8 mouse cellular contexts compared by ENCODE assay signal in the genomic region with DNA sequence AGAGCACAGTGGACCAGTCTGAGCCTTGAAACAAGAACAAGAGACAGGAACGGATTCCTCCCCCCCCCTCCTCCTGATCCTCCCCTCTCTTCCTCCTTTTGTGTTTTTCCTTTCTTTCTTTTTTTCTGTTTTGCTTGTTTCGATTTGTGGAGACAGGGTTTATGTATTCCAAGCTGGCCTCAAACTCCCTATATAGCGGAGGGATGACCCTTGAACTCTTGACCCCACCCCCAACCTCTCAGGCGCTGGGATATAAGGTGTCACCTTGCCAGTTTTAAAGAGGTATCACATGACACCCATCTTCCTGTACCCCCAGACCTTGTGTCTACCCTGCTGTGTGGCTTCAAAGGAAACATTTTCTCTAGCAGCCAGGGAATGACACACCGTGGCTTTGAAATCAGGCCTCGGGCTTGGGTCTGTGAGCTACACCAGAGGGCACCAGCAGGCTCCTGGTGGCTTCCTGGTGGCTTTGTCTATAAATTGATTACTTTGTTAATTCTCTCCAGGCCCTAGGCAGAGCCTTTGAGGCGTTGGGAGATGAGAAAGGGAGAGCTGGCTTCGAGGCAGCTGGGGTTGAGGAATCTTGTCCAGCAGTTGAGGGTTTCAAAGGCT. TPM values are rescaled to one million over a fixed set of nuclear protein-coding genes. Genes with fewer than 3 reads are reported as not detected.
A peak's percentile ranks its signal among the peaks of the same experiment; 100 is the strongest.
DNase-seq lines count a peak whose midpoint lies in the region; ATAC-seq lines count a peak whose summit lies in the region.

No protein-coding gene starts in this region.

- peak overlapping the region; percentile 44 for H3K9ac ChIP-seq in lung, embryonic 16.5 days (ENCODE audit: low read length)
- no peak overlapping the region for H3K9ac ChIP-seq in embryonic facial prominence, embryonic 15.5 days
- peak overlapping the region; percentile 47; the same call in 1 of the 2 replicates for H3K9ac ChIP-seq in intestine, embryonic 16.5 days (ENCODE audit: low read depth, low read length)
- H3K9ac ChIP-seq in stomach, embryonic 15.5 days, result no peak overlapping the region

- no peaks in the 10 kb centered on the region for H3K36me3 ChIP-seq in lung, embryonic 16.5 days (ENCODE audit: control insufficient read depth, insufficient read depth, low read length)
- H3K36me3 ChIP-seq in embryonic facial prominence, embryonic 15.5 days, result no peaks in the 10 kb centered on the region
- no peaks in the 10 kb centered on the region for H3K36me3 ChIP-seq in intestine, embryonic 16.5 days (ENCODE audit: control insufficient read depth, insufficient read depth, low read length)
- H3K36me3 ChIP-seq in stomach, embryonic 15.5 days, result no peaks in the 10 kb centered on the region

- no peaks in the 10 kb centered on the region for H3K27me3 ChIP-seq in lung, embryonic 16.5 days (ENCODE audit: control insufficient read depth, insufficient read depth, low read depth, low read length)
- H3K27me3 ChIP-seq in embryonic facial prominence, embryonic 15.5 days, result no peaks in the 10 kb centered on the region
- no peaks in the 10 kb centered on the region for H3K27me3 ChIP-seq in intestine, embryonic 16.5 days (replicated peaks; ENCODE audit: control insufficient read depth, insufficient read depth, low read length)
- H3K27me3 ChIP-seq in stomach, embryonic 15.5 days (replicated peaks), result no peaks in the 10 kb centered on the region

- H3K4me1 ChIP-seq in lung, embryonic 16.5 days (replicated peaks; ENCODE audit: control insufficient read depth, insufficient read depth, low read length), result peaks cover 33% of the 10 kb centered on the region
- H3K4me1 ChIP-seq in embryonic facial prominence, embryonic 15.5 days, result peaks cover 46% of the 10 kb centered on the region
- H3K4me1 ChIP-seq in intestine, embryonic 16.5 days (ENCODE audit: control insufficient read depth, insufficient read depth, low read length), result peaks cover 31% of the 10 kb centered on the region
- H3K4me1 ChIP-seq in stomach, embryonic 15.5 days, result peaks cover 42% of the 10 kb centered on the region

- no peaks in the 10 kb centered on the region; the same call in 1 of the 2 replicates for H3K9me3 ChIP-seq in lung, embryonic 16.5 days (ENCODE audit: control insufficient read depth, low read length)
- no peaks in the 10 kb centered on the region for H3K9me3 ChIP-seq in embryonic facial prominence, embryonic 15.5 days (replicated peaks)
- H3K9me3 ChIP-seq in intestine, embryonic 16.5 days (ENCODE audit: control insufficient read depth, low read length), result no peaks in the 10 kb centered on the region
- no peaks in the 10 kb centered on the region for H3K9me3 ChIP-seq in stomach, embryonic 15.5 days

- no peak overlapping the region; the same call in 1 of the 2 replicates for H3K4me3 ChIP-seq in lung, embryonic 16.5 days (ENCODE audit: low read length)
- no peak overlapping the region for H3K4me3 ChIP-seq in embryonic facial prominence, embryonic 15.5 days (replicated peaks)
- no peak overlapping the region for H3K4me3 ChIP-seq in intestine, embryonic 16.5 days (ENCODE audit: low read length)
- no peak overlapping the region for H3K4me3 ChIP-seq in stomach, embryonic 15.5 days (replicated peaks)

- 21% methylated on average over 8 of the region's 8 CpGs for WGBS in lung, embryonic 16.5 days
- 10% methylated on average over 8 of the region's 8 CpGs for WGBS in embryonic facial prominence, embryonic 15.5 days
- WGBS in intestine, embryonic 16.5 days, result 30% methylated on average over 8 of the region's 8 CpGs
- WGBS in stomach, embryonic 15.5 days, result 35% methylated on average over 8 of the region's 8 CpGs

- peak overlapping the region; percentile 93 for H3K27ac ChIP-seq in lung, embryonic 16.5 days (ENCODE audit: low read length)
- H3K27ac ChIP-seq in embryonic facial prominence, embryonic 15.5 days (replicated peaks), result peak overlapping the region; percentile 98
- H3K27ac ChIP-seq in intestine, embryonic 16.5 days (ENCODE audit: low read length), result peak overlapping the region; percentile 97
- H3K27ac ChIP-seq in stomach, embryonic 15.5 days, result peak overlapping the region; percentile 98

- H3K4me2 ChIP-seq in lung, embryonic 16.5 days (ENCODE audit: low read depth, low read length), result peak overlapping the region; percentile 32
- H3K4me2 ChIP-seq in embryonic facial prominence, embryonic 15.5 days (replicated peaks), result peak overlapping the region; percentile 34
- H3K4me2 ChIP-seq in intestine, embryonic 16.5 days (ENCODE audit: low read depth, low read length), result no peak overlapping the region
- peak overlapping the region; percentile 27; the same call in 1 of the 2 replicates for H3K4me2 ChIP-seq in stomach, embryonic 15.5 days

- ATAC-seq in lung, embryonic 16.5 days (ENCODE audit: low read depth), result no peak
- ATAC-seq in embryonic facial prominence, embryonic 15.5 days (ENCODE audit: insufficient number of reproducible peaks, low FRiP score, low TSS enrichment, low read depth), result no peak
- ATAC-seq in intestine, embryonic 16.5 days, result no peak
- no peak for ATAC-seq in stomach, embryonic 15.5 days (ENCODE audit: insufficient read depth, low FRiP score, low read depth)
- no peak for ATAC-seq in monocyte, adult 5-6 weeks (replicated peaks; ENCODE audit: insufficient number of reproducible peaks, low FRiP score, low TSS enrichment, poor library complexity, severe bottlenecking)

- DNase-seq in lung, postnatal 25 days (ENCODE audit: low spot score), result no peak
- DNase-seq in layer of hippocampus, postnatal 25 days (ENCODE audit: extremely low spot score in 1 of 2, low spot score in 1 of 2), result no peak
- no peak for DNase-seq in right cerebral cortex, postnatal 4 days

RNA-seq across cellular contexts. Expression of gene Serpinh1, which starts 7.9 kb away (rescaled TPM):
- polyA plus RNA-seq in lung, embryonic 16.5 days (2015; fragmentation: Nextera tagmentation; extraction: Ambion mirVana), result 1,678 and 1,766 TPM in 2 replicates
- 2,130 and 2,205 TPM in 2 replicates for polyA plus RNA-seq in embryonic facial prominence, embryonic 15.5 days (2015; fragmentation: Nextera tagmentation; extraction: Ambion mirVana)
- polyA plus RNA-seq in intestine, embryonic 16.5 days (2015; fragmentation: Nextera tagmentation; extraction: Ambion mirVana), result 903 and 983 TPM in 2 replicates
- polyA plus RNA-seq in stomach, embryonic 15.5 days (2015; fragmentation: Nextera tagmentation; extraction: Ambion mirVana), result 1,174 and 1,300 TPM in 2 replicates
- total RNA-seq in layer of hippocampus, postnatal 25 days (2021), result 10 to 100 TPM; 29.1 to 30.3 TPM
- not detected in 3 replicates for total RNA-seq in monocyte, adult 5-6 weeks (2017)

RNA-seq across cellular contexts. Expression of gene Gdpd5, which starts 20.3 kb away (rescaled TPM):
- polyA plus RNA-seq in lung, embryonic 16.5 days (2015; fragmentation: Nextera tagmentation; extraction: Ambion mirVana), result 22.4 and 24.1 TPM in 2 replicates
- polyA plus RNA-seq in embryonic facial prominence, embryonic 15.5 days (2015; fragmentation: Nextera tagmentation; extraction: Ambion mirVana), result 15.1 and 17.5 TPM in 2 replicates
- 17.1 and 17.5 TPM in 2 replicates for polyA plus RNA-seq in intestine, embryonic 16.5 days (2015; fragmentation: Nextera tagmentation; extraction: Ambion mirVana)
- polyA plus RNA-seq in stomach, embryonic 15.5 days (2015; fragmentation: Nextera tagmentation; extraction: Ambion mirVana), result 18.4 and 18.8 TPM in 2 replicates
- total RNA-seq in layer of hippocampus, postnatal 25 days (2021), result 10 to 100 TPM; 20.3 to 26.2 TPM
- total RNA-seq in monocyte, adult 5-6 weeks (2017), result 1.3 to 1.6 TPM (median 1.5 TPM) in 3 replicates

Comparison
In these comparisons a context has a peak if more than half of its experiments do, and no peak if none do; other contexts are left out.
1. H3K9ac ChIP-seq: peak in lung, embryonic 16.5 days (single experiment) and intestine, embryonic 16.5 days (single experiment); none in embryonic facial prominence, embryonic 15.5 days (single experiment) and stomach, embryonic 15.5 days (single experiment).
2. Peak in every context shown above with its lines, with median percentiles within 50 percentile points of each other: H3K27ac ChIP-seq.